ENCODE assay signal across 8 mouse cellular contexts in genomic region chr14:118089215-118089805, GRCm38 (mm10). TPM values are rescaled to one million over a fixed set of nuclear protein-coding genes. Genes with fewer than 3 reads are reported as not detected.
DNase-seq lines count a peak whose midpoint lies in the region; ATAC-seq and TF ChIP-seq lines count a peak whose summit lies in the region.

No protein-coding gene starts in this region.

- DNase-seq in MEL-GATA-1-ER (ENCODE audit: extremely low read depth, low read depth) = peak; percentile 46
- peak; percentile 82 for DNase-seq in cerebellum, adult 8-10 months
- peak; percentile 92 for DNase-seq in hindbrain, embryonic 10.5 days (ENCODE audit: low spot score)
- DNase-seq in layer of hippocampus, adult 9-11 months = peak; percentile 88
- DNase-seq in lung, postnatal 0 days (ENCODE audit: low spot score) = peak; percentile 92
- peak; percentile 92 for DNase-seq in ovary, postnatal 14 days (ENCODE audit: low spot score)
- peak; percentile 91 for DNase-seq in thymus, postnatal 14 days

- peaks cover 38% of the 10 kb centered on the region for H3K4me1 ChIP-seq in hindbrain, embryonic 10.5 days (replicated peaks)
- H3K4me1 ChIP-seq in lung, postnatal 0 days (ENCODE audit: insufficient read depth, low read depth, low read length) = no peaks in the 10 kb centered on the region

- ATAC-seq in frontal cortex, adult (ENCODE audit: low TSS enrichment) = peak; percentile 79
- peak; percentile 93 for ATAC-seq in lung, postnatal 0 days

- H3K9me3 ChIP-seq in hindbrain, embryonic 10.5 days = no peaks in the 10 kb centered on the region
- no peaks in the 10 kb centered on the region for H3K9me3 ChIP-seq in lung, postnatal 0 days (ENCODE audit: low read length)

- H3K4me2 ChIP-seq in lung, postnatal 0 days (replicated peaks; ENCODE audit: low read depth, low read length) = peak overlapping the region; percentile 75

- H3K9ac ChIP-seq in lung, postnatal 0 days (replicated peaks; ENCODE audit: low read depth) = peak overlapping the region; percentile 54

- H3K27me3 ChIP-seq in hindbrain, embryonic 10.5 days (ENCODE audit: insufficient read depth, poor library complexity, severe bottlenecking) = 0 out of 2 replicates have a peak, but pooled peaks cover 9% of the 10 kb centered on the region
- no peaks in the 10 kb centered on the region for H3K27me3 ChIP-seq in lung, postnatal 0 days (replicated peaks; ENCODE audit: insufficient read depth, low read length)

- peak overlapping the region; percentile 84 for H3K27ac ChIP-seq in hindbrain, embryonic 10.5 days
- H3K27ac ChIP-seq in lung, postnatal 0 days (ENCODE audit: low read length) = peak overlapping the region; percentile 82

- peak; percentile 49; the same call in 1 of the 2 replicates for TF ChIP-seq EP300 in lung, postnatal 0 days (IDR thresholded peaks at IDR 0.05)

- peak overlapping the region; percentile 79 for H3K4me3 ChIP-seq in hindbrain, embryonic 10.5 days
- peak overlapping the region; percentile 65 for H3K4me3 ChIP-seq in lung, postnatal 0 days (ENCODE audit: low read depth, low read length)

- under 1% methylated on average over 44 of the region's 44 CpGs for WGBS in hindbrain, embryonic 10.5 days
- WGBS in lung, postnatal 0 days = under 1% methylated on average over 44 of the region's 44 CpGs

- TF ChIP-seq CTCF in lung, postnatal 0 days (IDR thresholded peaks at IDR 0.05) = no peak

- H3K36me3 ChIP-seq in hindbrain, embryonic 10.5 days = no peaks in the 10 kb centered on the region
- H3K36me3 ChIP-seq in lung, postnatal 0 days (ENCODE audit: insufficient read depth, low read length) = no peaks in the 10 kb centered on the region

RNA-seq across cellular contexts. Expression of gene Dct, which starts 37.3 kb away (rescaled TPM):
- polyA plus RNA-seq in hindbrain, embryonic 10.5 days (2016; fragmentation: Nextera tagmentation; extraction: Ambion mirVana) = 3.2 and 3.5 TPM in 2 replicates
- polyA plus RNA-seq in lung, postnatal 0 days (2015; fragmentation: Nextera tagmentation; extraction: Ambion mirVana) = 0.24 and 0.39 TPM in 2 replicates

RNA-seq across cellular contexts. Expression of gene Tgds, which starts 43.2 kb away (rescaled TPM):
- polyA plus RNA-seq in hindbrain, embryonic 10.5 days (2016; fragmentation: Nextera tagmentation; extraction: Ambion mirVana) = 29.4 and 32.3 TPM in 2 replicates
- 26.6 and 28.0 TPM in 2 replicates for polyA plus RNA-seq in lung, postnatal 0 days (2015; fragmentation: Nextera tagmentation; extraction: Ambion mirVana)

RNA-seq across cellular contexts. Expression of gene Gpr180, which starts 47.6 kb away (rescaled TPM):
- polyA plus RNA-seq in hindbrain, embryonic 10.5 days (2016; fragmentation: Nextera tagmentation; extraction: Ambion mirVana) = 37.2 and 39.8 TPM in 2 replicates
- 48.8 and 50.9 TPM in 2 replicates for polyA plus RNA-seq in lung, postnatal 0 days (2015; fragmentation: Nextera tagmentation; extraction: Ambion mirVana)

Comparison
In these comparisons a context has a peak if more than half of its experiments do, and no peak if none do; other contexts are left out.
1. Peak in every context shown above with its lines: DNase-seq, ATAC-seq, H3K4me3 ChIP-seq and H3K27ac ChIP-seq.